Mouse (Mus musculus) small intestine, adult 10 weeks (tissue): Measurements from ENCODE around the gene Krt80. TPM values are rescaled to one million over a fixed set of nuclear protein-coding genes. Genes with fewer than 3 reads are reported as not detected.

Experiments used
- polyA plus RNA-seq: library from polyadenylated mRNA; stranded (reverse); fragments of 350-450 nt; fragmentation: Illumina TruSeq; extraction: RNeasy Lipid Tissue Mini Kit (QIAGEN cat#74804); gene quantifications from one replicate; pipeline ENCODE4 v1.2.3, GENCODE M21; 2014; ENCODE audit warnings: low replicate concordance

Krt80 gene
- polyA plus RNA-seq: not detected

GRCm38 (mm10) chr15:101370101-101370911 lies at the start of gene Krt80:
Krt80 (minus strand) TSS chr15:101370162.

DNA sequence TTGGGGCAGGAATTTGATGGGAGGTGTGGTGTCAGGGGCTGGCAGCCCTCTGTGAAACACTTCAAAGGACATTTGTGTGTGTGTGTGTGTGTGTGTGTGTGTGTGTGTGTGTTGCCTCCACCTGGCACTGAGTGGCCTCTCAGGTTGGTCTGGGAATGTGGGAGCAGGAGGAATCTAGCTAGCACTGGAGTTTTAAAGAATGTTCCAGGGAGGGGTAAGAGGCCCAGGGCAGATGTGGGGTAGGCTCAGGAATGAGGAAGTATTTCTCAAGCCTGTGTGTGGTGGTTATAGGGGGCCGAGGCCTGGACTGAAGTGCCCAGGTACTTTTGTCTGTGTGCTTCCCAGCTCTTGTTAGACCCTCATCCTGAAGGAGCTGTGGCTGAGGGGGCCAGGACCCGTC lies 40.8 kb upstream of the Krt80 start, which contains the start of gene Krt7:
Gene Krt7, plus strand, starts transcription at position 269 of the 400 bp plus-strand sequence.

Other genes with a start within 250 kb of the Krt80 start
- gene Acvrl1, start 241.6 kb downstream of the Krt80 start, polyA plus RNA-seq: 0.59 TPM
- 17.5 TPM for gene Acvr1b, start 196.1 kb downstream of the Krt80 start, polyA plus RNA-seq
- not detected for gene Grasp, start 146.0 kb downstream of the Krt80 start, polyA plus RNA-seq
- gene Nr4a1, start 115.9 kb downstream of the Krt80 start, polyA plus RNA-seq: 1.6 TPM
- gene Atg101, start 85.9 kb downstream of the Krt80 start, polyA plus RNA-seq: not detected
- gene 6030408B16Rik, start 77.0 kb downstream of the Krt80 start, polyA plus RNA-seq: not detected
- 0.85 TPM for gene Krt7, start 40.9 kb upstream of the Krt80 start, polyA plus RNA-seq
- gene Krt87, start 68.6 kb upstream of the Krt80 start, polyA plus RNA-seq: not detected
- not detected for gene Krt88, start 77.6 kb upstream of the Krt80 start, polyA plus RNA-seq
- not detected for gene Krt81, start 93.6 kb upstream of the Krt80 start, polyA plus RNA-seq
- gene Krt86, start 103.3 kb upstream of the Krt80 start, polyA plus RNA-seq: not detected
- gene Krt83, start 121.3 kb upstream of the Krt80 start, polyA plus RNA-seq: not detected
- gene Gm49425, start 147.1 kb upstream of the Krt80 start, polyA plus RNA-seq: not detected
- not detected for gene Krt84, start 162.7 kb upstream of the Krt80 start, polyA plus RNA-seq
- not detected for gene Krt82, start 180.5 kb upstream of the Krt80 start, polyA plus RNA-seq
- not detected for gene Krt90, start 192.8 kb upstream of the Krt80 start, polyA plus RNA-seq
- not detected for gene Krt75, start 203.7 kb upstream of the Krt80 start, polyA plus RNA-seq